Mouse (Mus musculus) G1E (cell line): ENCODE data around the gene Acsbg1. TPM values are rescaled to one million over a fixed set of nuclear protein-coding genes. Genes with fewer than 3 reads are reported as not detected.

ENCODE experiments used
- ATAC-seq: 2 replicates; pipeline ENCODE4 v1.8.0; 2016; ENCODE audit warnings: mild to moderate bottlenecking; ENCODE audit not compliant: insufficient number of reproducible peaks, poor library complexity, low FRiP score, severe bottlenecking; ENCODE audit errors: extremely low read depth
- DNase-seq: peaks from one replicate; pipeline ENCODE4 v3.0.0; 2012; ENCODE audit warnings: low spot score
- H3K27me3 ChIP-seq: 2 replicates; pipeline ENCODE4 v1.6.1; 2012; ENCODE audit warnings: mild to moderate bottlenecking, low read length, inconsistent platforms; ENCODE audit not compliant: insufficient read depth
- H3K36me3 ChIP-seq: replicated peaks from 2 replicates; pipeline ENCODE3; 2012; ENCODE audit warnings: mild to moderate bottlenecking, inconsistent platforms
- H3K4me1 ChIP-seq: 2 replicates; pipeline ENCODE4 v1.6.1; 2012; ENCODE audit warnings: low read depth, low read length, inconsistent platforms, mixed read lengths; ENCODE audit not compliant: insufficient read depth
- H3K4me3 ChIP-seq: 2 replicates; pipeline ENCODE4 v1.5.1; 2012; ENCODE audit warnings: low read depth, mild to moderate bottlenecking, inconsistent platforms, low read length, moderate library complexity, mixed read lengths
- H3K9me3 ChIP-seq: replicated peaks from 2 replicates; pipeline ENCODE4 v1.6.1; 2012; ENCODE audit warnings: inconsistent platforms
- CTCF ChIP-seq: IDR thresholded peaks from 2 replicates; pipeline ENCODE4 v1.5.1; 2012; ENCODE audit warnings: low read depth, low read length, inconsistent platforms, mixed read lengths
- GATA1 ChIP-seq: IDR thresholded peaks from 2 replicates; pipeline ENCODE4 v1.6.1; 2012; ENCODE audit warnings: borderline replicate concordance, low read length, inconsistent platforms, mixed read lengths
- GATA2 ChIP-seq: IDR thresholded peaks from 2 replicates; pipeline ENCODE4 v1.6.1; 2012; ENCODE audit warnings: low read depth, low read length, inconsistent platforms, borderline replicate concordance
- POLR2AphosphoS5 ChIP-seq: IDR thresholded peaks from 2 replicates; pipeline ENCODE4 v1.6.1; 2012; ENCODE audit warnings: low read depth, low read length, inconsistent platforms; ENCODE audit not compliant: insufficient replicate concordance
- TAL1 ChIP-seq: conservative IDR thresholded peaks from 2 replicates; pipeline ENCODE4 v1.6.1; 2012; ENCODE audit warnings: low read depth, low read length, inconsistent platforms, mixed read lengths
- polyA plus RNA-seq: library from polyadenylated mRNA; stranded (reverse); fragments of >175 nt; gene quantifications from 2 replicates; pipeline ENCODE4 v1.2.3, GENCODE M21; 2012
- total RNA-seq, 2 experiments: library from RNA; stranded (forward) in 1 of 2; stranded (reverse) in 1 of 2; fragments of 200-1000 nt in 1 of 2; fragments of >200 nt in 1 of 2; fragmentation: Nextera tagmentation in 1 of 2; gene quantifications; 2 replicates each; pipeline ENCODE4 v1.2.3; 2014 to 2017

Gene Acsbg1
- total and polyA plus RNA-seq, 3 experiments: 0.03 to 0.38 TPM; not detected in 1

DNA sequence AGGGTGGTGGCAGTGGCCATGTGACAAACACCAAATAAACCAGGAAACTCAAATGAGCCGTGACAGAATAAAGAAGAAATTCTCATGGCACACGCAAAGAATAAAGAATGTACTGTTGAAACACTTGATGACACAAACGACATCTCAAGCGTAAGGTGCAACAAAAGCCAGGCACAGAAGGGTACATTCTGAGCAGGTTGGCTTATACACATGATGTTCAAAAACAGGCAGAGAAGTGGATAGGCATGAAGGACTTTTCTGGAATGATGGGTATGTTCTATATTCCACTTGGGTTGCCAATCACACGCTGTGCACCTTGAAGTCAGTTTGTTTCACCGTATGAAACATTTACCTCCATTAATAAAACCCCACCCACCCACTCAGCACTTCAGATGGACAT is 5.3 kb downstream of the Acsbg1 start:
- Histone ChIP-seq H3K36me3 (no peaks in the 10 kb centered on the region), H3K27me3 (peaks cover 10% of the 10 kb centered on the region), H3K4me3 (no peak overlapping the region), H3K9me3 (no peaks in the 10 kb centered on the region), H3K4me1 (no peaks in the 10 kb centered on the region)
- TF ChIP-seq GATA1: no peak
- no peak for TF ChIP-seq TAL1
- TF ChIP-seq CTCF: no peak
- no peak for TF ChIP-seq GATA2
- no peak for TF ChIP-seq POLR2AphosphoS5
- DNase-seq: no peak
- no peak for ATAC-seq

DNA sequence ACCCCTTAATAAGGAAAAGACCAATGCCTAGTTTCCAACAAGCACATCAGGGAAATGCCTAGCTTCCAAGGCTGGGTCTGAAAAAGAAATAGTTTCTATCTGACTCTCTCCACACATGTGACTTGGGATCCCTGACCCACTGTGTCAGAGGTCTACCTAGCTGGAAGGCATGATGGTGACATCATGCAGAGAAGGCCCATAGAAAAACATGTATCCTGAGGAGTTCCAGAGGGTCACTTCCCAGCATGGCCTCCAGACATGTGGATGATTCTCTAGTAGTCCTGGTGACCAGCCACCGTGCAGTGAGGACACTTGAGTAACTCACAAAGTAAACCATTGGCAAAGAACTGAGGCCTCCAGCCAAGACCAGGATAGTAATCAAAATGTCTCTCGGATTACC is 5.8 kb downstream of the Acsbg1 start:
- Histone ChIP-seq H3K27me3 (peaks cover 10% of the 10 kb centered on the region), H3K36me3 (no peaks in the 10 kb centered on the region), H3K4me1 (no peaks in the 10 kb centered on the region), H3K9me3 (no peaks in the 10 kb centered on the region), H3K4me3 (no peak overlapping the region)
- no peak for ATAC-seq
- no peak for DNase-seq
- no peak for TF ChIP-seq GATA1

DNA sequence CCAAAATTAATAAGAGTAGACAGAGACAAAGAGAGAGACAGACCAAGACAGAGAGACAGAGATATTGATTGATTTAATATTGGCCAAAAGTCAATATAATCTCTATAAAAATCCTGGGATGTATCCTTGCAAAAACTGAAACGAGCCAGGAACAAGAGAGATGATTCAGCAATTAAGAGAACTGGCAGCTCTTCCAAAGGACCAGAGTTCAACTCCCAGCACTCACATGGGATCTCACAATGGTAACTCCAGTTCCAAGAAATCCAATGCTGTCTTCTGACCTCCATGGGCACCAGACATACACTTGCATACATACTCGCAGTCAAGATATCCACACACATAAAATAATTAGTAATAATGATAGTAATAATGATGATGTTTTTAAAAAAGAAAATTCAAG is 8.9 kb downstream of the Acsbg1 start:
- no peaks in the 10 kb centered on the region for H3K9me3 ChIP-seq
- no peak for DNase-seq
- H3K36me3 ChIP-seq: no peaks in the 10 kb centered on the region
- peaks cover 4% of the 10 kb centered on the region; the same call in 1 of the 2 replicates for H3K27me3 ChIP-seq
- H3K4me1 ChIP-seq: no peaks in the 10 kb centered on the region
- no peak overlapping the region for H3K4me3 ChIP-seq
- ATAC-seq: no peak
- no peak for TF ChIP-seq CTCF
- no peak for TF ChIP-seq GATA1

DNA sequence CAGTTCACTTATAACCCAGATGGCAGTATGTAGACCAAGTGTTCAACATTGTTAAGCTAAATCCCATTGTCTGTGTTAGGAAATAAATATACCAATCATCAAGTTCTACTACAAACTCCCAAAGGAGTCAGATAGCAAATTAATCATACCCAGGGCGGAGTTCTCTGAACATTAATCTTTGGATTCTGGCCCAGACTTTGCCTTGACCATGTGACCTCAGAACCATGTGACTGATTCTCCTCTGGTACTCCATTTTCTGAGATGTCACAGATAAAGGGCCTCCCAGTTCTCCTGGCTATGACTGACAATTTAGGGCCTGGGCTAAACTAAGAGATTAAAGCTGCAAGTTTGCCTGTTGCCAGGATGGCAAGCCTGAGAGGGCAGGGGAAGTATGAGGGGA is 12.3 kb downstream of the Acsbg1 start:
- Histone ChIP-seq H3K27me3 (peaks cover 18% of the 10 kb centered on the region), H3K36me3 (no peaks in the 10 kb centered on the region), H3K9me3 (no peaks in the 10 kb centered on the region), H3K4me1 (no peaks in the 10 kb centered on the region), H3K4me3 (no peak overlapping the region)
- ATAC-seq: no peak
- no peak for DNase-seq
- TF ChIP-seq POLR2AphosphoS5: no peak
- TF ChIP-seq CTCF: no peak
- TF ChIP-seq GATA2: no peak
- TF ChIP-seq TAL1: no peak
- TF ChIP-seq GATA1: no peak

DNA sequence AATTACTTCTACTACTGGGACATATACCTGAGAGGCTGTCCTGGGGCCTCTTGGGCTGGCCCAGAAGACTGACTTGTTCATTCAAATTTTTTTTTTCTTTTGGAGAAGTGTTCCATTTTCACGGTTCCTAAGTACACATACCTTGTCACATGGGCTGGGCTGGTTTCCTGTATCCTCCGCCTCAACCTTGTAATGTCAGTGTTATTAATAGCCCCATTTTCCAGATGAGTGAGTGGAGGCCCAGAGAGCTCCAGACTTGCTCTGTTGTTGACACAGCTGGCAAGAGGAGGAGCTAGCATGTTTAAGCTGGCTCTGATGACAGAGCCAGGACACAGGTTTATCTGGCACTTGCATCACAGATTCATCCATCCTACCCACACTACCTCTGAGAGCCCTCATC is 14.2 kb downstream of the Acsbg1 start:
- no peaks in the 10 kb centered on the region for H3K9me3 ChIP-seq
- TF ChIP-seq CTCF (no peak), POLR2AphosphoS5 (no peak), TAL1 (no peak), GATA1 (no peak), GATA2 (no peak)
- H3K4me1 ChIP-seq: no peaks in the 10 kb centered on the region; the same call in 1 of the 2 replicates

DNA sequence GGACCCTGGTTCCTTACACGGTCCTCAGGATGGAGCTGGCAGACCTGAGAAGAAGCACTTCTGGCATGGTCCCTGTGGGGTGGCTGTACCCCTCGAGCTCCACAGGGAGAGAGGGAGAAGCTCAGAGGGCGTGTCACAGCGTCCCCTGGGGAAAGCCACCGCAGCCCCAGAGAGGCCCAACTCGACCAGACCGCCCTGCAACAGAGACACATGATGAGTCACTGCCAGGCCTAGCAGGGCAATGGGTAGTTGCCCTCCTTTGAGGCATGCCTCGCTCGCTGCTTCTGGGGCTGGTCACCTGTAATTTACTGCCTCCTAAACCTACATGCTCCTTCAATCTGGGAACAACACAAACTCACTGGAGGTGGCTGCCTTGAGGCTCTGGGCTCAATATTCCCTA is 15.4 kb downstream of the Acsbg1 start:
- H3K4me1 ChIP-seq: peaks cover 2% of the 10 kb centered on the region; the same call in 1 of the 2 replicates
- H3K27me3 ChIP-seq: peaks cover 18% of the 10 kb centered on the region
- ATAC-seq (no peak), DNase-seq (no peak)
- no peak for TF ChIP-seq GATA2
- TF ChIP-seq GATA1: no peak
- TF ChIP-seq POLR2AphosphoS5: no peak
- TF ChIP-seq CTCF: no peak
- TF ChIP-seq TAL1: no peak
- no peaks in the 10 kb centered on the region for H3K36me3 ChIP-seq
- no peak overlapping the region for H3K4me3 ChIP-seq
- H3K9me3 ChIP-seq: no peaks in the 10 kb centered on the region

More for the DNA sequence above, 14.2 kb downstream of the Acsbg1 start:
- Histone ChIP-seq H3K4me3 (no peak overlapping the region), H3K36me3 (no peaks in the 10 kb centered on the region), H3K27me3 (peaks cover 18% of the 10 kb centered on the region)
- DNase-seq: no peak
- no peak for ATAC-seq

DNA sequence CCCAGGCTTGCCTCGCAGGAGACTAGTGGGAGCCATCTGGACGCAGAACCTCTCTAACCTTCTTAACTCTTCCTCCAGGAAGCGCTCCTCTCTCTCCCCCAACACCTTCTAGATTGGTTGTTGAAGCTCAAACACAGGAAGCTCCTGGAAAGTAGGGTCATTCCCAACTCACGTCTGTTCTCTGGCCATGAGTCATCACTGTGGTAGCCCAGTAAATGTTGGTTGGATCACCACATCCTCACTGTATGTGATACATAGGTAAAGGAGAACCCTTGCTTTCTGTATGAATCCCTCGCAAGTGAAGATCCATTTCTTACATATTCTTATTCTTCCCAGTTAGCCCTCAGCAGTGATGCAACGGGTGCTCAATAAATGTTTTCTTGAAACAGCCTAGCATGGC is 16.1 kb downstream of the Acsbg1 start:
- TF ChIP-seq GATA1: no peak
- no peak for TF ChIP-seq TAL1
- TF ChIP-seq GATA2: no peak
- TF ChIP-seq POLR2AphosphoS5: no peak
- no peak for TF ChIP-seq CTCF
- Histone ChIP-seq H3K4me1 (peaks cover 2% of the 10 kb centered on the region; the same call in 1 of the 2 replicates), H3K27me3 (peaks cover 18% of the 10 kb centered on the region), H3K9me3 (no peaks in the 10 kb centered on the region), H3K4me3 (no peak overlapping the region), H3K36me3 (no peaks in the 10 kb centered on the region)
- no peak for ATAC-seq
- DNase-seq: no peak
